Mouse (Mus musculus) midbrain, embryonic 13.5 days (tissue): Measurements from ENCODE around the gene Cdrt4. TPM values are rescaled to one million over a fixed set of nuclear protein-coding genes. Genes with fewer than 3 reads are reported as not detected.

Source experiments
- ATAC-seq: fragments of 200-750 bp; cut with Nextera tagmentation; 2 replicates; pipeline ENCODE4 v1.8.0; 2017; ENCODE audit warnings: mild to moderate bottlenecking, moderate TSS enrichment, moderate library complexity
- H3K27ac ChIP-seq: fragments of 300-500 bp; sonication (generic); 2 replicates; pipeline ENCODE4 v1.5.1; 2015; ENCODE audit warnings: inconsistent platforms, mild to moderate bottlenecking, moderate library complexity
- H3K27me3 ChIP-seq: fragments of 300-500 bp; sonication (generic); 2 replicates; pipeline ENCODE4 v1.6.1; 2015; ENCODE audit warnings: mild to moderate bottlenecking, inconsistent platforms
- H3K36me3 ChIP-seq: fragments of 300-500 bp; sonication (generic); 2 replicates; pipeline ENCODE4 v1.6.1; 2015; ENCODE audit warnings: mild to moderate bottlenecking, inconsistent platforms
- H3K4me1 ChIP-seq: fragments of 300-500 bp; sonication (generic); replicated peaks from 2 replicates; pipeline ENCODE4 v1.6.1; 2015; ENCODE audit warnings: inconsistent platforms
- H3K4me2 ChIP-seq: fragments of 300-500 bp; sonication (generic); replicated peaks from 2 replicates; pipeline ENCODE4 v1.6.1; 2015; ENCODE audit warnings: moderate library complexity, mild to moderate bottlenecking, inconsistent platforms
- H3K4me3 ChIP-seq: fragments of 300-500 bp; sonication (generic); replicated peaks from 2 replicates; pipeline ENCODE4 v1.5.1; 2015; ENCODE audit warnings: mild to moderate bottlenecking, inconsistent platforms
- H3K9ac ChIP-seq: fragments of 300-500 bp; sonication (generic); replicated peaks from 2 replicates; pipeline ENCODE4 v1.6.1; 2015; ENCODE audit warnings: mild to moderate bottlenecking, inconsistent platforms
- H3K9me3 ChIP-seq: fragments of 300-500 bp; sonication (generic); 2 replicates; pipeline ENCODE4 v1.6.1; 2016; ENCODE audit warnings: mild to moderate bottlenecking, inconsistent platforms
- WGBS: fragments of 180-500 bp; shearing (Covaris S2); methylation state at CpG from one replicate; pipeline ENCODE4 v1.1.7; 2015; 5-methylcytosine and 5-hydroxymethylcytosine counted together
- polyA plus RNA-seq: library from polyadenylated mRNA; unstranded; fragments of >200 nt; fragmentation: Nextera tagmentation; extraction: Ambion mirVana; gene quantifications from 2 replicates; pipeline ENCODE4 v1.2.1, GENCODE M21; 2015

The Cdrt4 gene
- polyA plus RNA-seq, 1 experiment from 2014 or later: not detected

- 87% methylated on average over 9 of the region's 9 CpGs for WGBS
- no peak overlapping the region for H3K27ac ChIP-seq
- H3K36me3 ChIP-seq: no peaks in the 10 kb centered on the region
- H3K9me3 ChIP-seq: no peaks in the 10 kb centered on the region
- no peaks in the 10 kb centered on the region for H3K27me3 ChIP-seq
- ATAC-seq: no peak
- no peaks in the 10 kb centered on the region for H3K4me1 ChIP-seq
- H3K9ac ChIP-seq: no peak overlapping the region
- no peak overlapping the region for H3K4me2 ChIP-seq
- H3K4me3 ChIP-seq: no peak overlapping the region
Measured at GRCm38 (mm10) chr11:63026651-63027141, 75.7 kb downstream of the Cdrt4 start.

GRCm38 (mm10) chr11:63028131-63028530 lies 77.1 kb downstream of the Cdrt4 start:
- WGBS: 96% methylated on average over 3 of the region's 3 CpGs
- Histone ChIP-seq H3K4me1 (no peaks in the 10 kb centered on the region), H3K27ac (no peak overlapping the region), H3K9ac (no peak overlapping the region), H3K27me3 (no peaks in the 10 kb centered on the region), H3K4me2 (no peak overlapping the region), H3K36me3 (no peaks in the 10 kb centered on the region), H3K9me3 (peaks cover 3% of the 10 kb centered on the region; the same call in 1 of the 2 replicates), H3K4me3 (no peak overlapping the region)
- no peak for ATAC-seq

- Histone ChIP-seq H3K4me3 (no peak overlapping the region), H3K36me3 (no peaks in the 10 kb centered on the region), H3K4me1 (no peaks in the 10 kb centered on the region), H3K27me3 (no peaks in the 10 kb centered on the region), H3K27ac (no peak overlapping the region), H3K9ac (no peak overlapping the region), H3K9me3 (peaks cover 3% of the 10 kb centered on the region; the same call in 1 of the 2 replicates), H3K4me2 (no peak overlapping the region)
- WGBS: 47% methylated on average over 4 of the region's 4 CpGs
- no peak for ATAC-seq
Measured at GRCm38 (mm10) chr11:63029148-63029714, 78.2 kb downstream of the Cdrt4 start.

- Histone ChIP-seq H3K4me3 (no peak overlapping the region), H3K9ac (no peak overlapping the region), H3K9me3 (peaks cover 3% of the 10 kb centered on the region; the same call in 1 of the 2 replicates), H3K36me3 (no peaks in the 10 kb centered on the region), H3K4me1 (no peaks in the 10 kb centered on the region), H3K27ac (no peak overlapping the region), H3K27me3 (no peaks in the 10 kb centered on the region), H3K4me2 (no peak overlapping the region)
- ATAC-seq: no peak
- WGBS: 96% methylated on average over 6 of the region's 6 CpGs
Measured at GRCm38 (mm10) chr11:63029721-63030120, 78.7 kb downstream of the Cdrt4 start.

GRCm38 (mm10) chr11:63035420-63036211 lies 84.6 kb downstream of the Cdrt4 start:
- no peak overlapping the region for H3K4me2 ChIP-seq
- no peak overlapping the region for H3K9ac ChIP-seq
- H3K27me3 ChIP-seq: no peaks in the 10 kb centered on the region
- 0 out of 2 replicates have a peak, but pooled peaks cover 4% of the 10 kb centered on the region for H3K4me1 ChIP-seq
- H3K27ac ChIP-seq: no peak overlapping the region
- no peaks in the 10 kb centered on the region for H3K36me3 ChIP-seq
- peaks cover 3% of the 10 kb centered on the region; the same call in 1 of the 2 replicates for H3K9me3 ChIP-seq
- 85% methylated on average over 11 of the region's 11 CpGs for WGBS
- ATAC-seq: no peak
- no peak overlapping the region for H3K4me3 ChIP-seq

GRCm38 (mm10) chr11:63040002-63040661 lies 89.1 kb downstream of the Cdrt4 start:
- no peak overlapping the region for H3K27ac ChIP-seq
- H3K9me3 ChIP-seq: no peaks in the 10 kb centered on the region
- 0 out of 2 replicates have a peak, but pooled peaks cover 4% of the 10 kb centered on the region for H3K4me1 ChIP-seq
- no peak overlapping the region for H3K9ac ChIP-seq
- no peak overlapping the region for H3K4me2 ChIP-seq
- H3K36me3 ChIP-seq: no peaks in the 10 kb centered on the region
- no peak for ATAC-seq
- H3K4me3 ChIP-seq: no peak overlapping the region
- no peaks in the 10 kb centered on the region for H3K27me3 ChIP-seq
- WGBS: 72% methylated on average over 12 of the region's 12 CpGs

Other genes with a start within 250 kb of the Cdrt4 start
- 21.2 and 22.2 TPM in 2 replicates for gene Zfp287, start 219.3 kb upstream of the Cdrt4 start, polyA plus RNA-seq
- not detected in 2 replicates for gene Gm10428, start 198.1 kb upstream of the Cdrt4 start, polyA plus RNA-seq
- 35.4 and 37.9 TPM in 2 replicates for gene Zfp286, start 161.7 kb upstream of the Cdrt4 start, polyA plus RNA-seq
- 4.5 and 5.3 TPM in 2 replicates for gene Trim16, start 131.0 kb upstream of the Cdrt4 start, polyA plus RNA-seq
- 0.22 and 0.24 TPM in 2 replicates for gene Fbxw10, start 104.1 kb upstream of the Cdrt4 start, polyA plus RNA-seq
- 55.2 and 62.5 TPM in 2 replicates for gene Tvp23b, start 71.7 kb upstream of the Cdrt4 start, polyA plus RNA-seq
- gene Tekt3, start 110.5 kb downstream of the Cdrt4 start, polyA plus RNA-seq: not detected in 2 replicates
- 17.1 and 19.0 TPM in 2 replicates for gene Pmp22, start 177.8 kb downstream of the Cdrt4 start, polyA plus RNA-seq